Mouse (Mus musculus): Measurements from ENCODE around the gene Arhgef28. TPM values are rescaled to one million over a fixed set of nuclear protein-coding genes. Genes with fewer than 3 reads are reported as not detected.

Gene Arhgef28
- polyA plus RNA-seq, 1 experiment from 2014 or later, result 14.2 TPM

DNA sequence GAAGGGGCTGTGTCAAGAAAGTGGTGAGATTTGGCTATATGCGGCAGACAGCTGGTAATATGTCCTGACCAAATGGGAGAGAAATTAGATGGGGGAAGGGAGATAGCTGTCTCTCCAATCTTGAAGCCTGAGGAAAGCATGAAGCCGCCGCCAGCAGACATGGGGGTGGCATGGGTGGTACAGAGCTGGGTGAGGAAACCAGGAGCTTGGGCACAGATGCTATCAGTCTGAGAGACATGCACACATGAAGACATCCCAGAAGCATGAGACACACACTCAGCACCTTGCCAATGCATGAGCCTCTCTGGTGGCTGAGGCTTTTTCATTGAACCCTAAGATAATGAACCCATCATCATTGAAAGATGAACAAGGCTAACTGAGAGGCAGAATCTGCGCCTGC, 34.5 kb downstream of the Arhgef28 start:
- Histone ChIP-seq H3K9ac (ENCODE audit: low read depth, low read length) (no peak overlapping the region), H3K4me2 (ENCODE audit: low read depth, low read length) (no peak overlapping the region)
- WGBS, result 92% methylated on average over 4 of the region's 4 CpGs

DNA sequence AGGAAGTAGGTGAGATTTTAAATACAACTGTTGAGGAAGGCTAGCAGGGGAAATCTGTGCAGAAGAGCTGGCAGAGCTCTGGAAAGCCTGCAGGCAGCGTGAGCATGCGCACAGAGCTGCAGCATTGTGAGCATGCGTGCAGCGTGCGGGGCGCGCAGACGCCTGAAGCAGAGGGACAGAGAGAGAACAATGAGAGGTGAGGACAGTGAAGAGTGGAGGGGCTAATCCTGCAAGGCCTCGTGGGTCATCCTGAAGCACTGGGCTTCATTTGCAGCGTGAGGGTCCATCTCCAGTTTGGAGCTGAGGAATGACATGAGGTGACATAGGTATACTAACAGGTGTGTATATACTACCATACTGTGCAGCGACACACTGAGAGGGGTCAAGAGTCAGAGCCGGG, 35.0 kb downstream of the Arhgef28 start:
- no peaks in the 10 kb centered on the region for H3K27me3 ChIP-seq (replicated peaks; ENCODE audit: control insufficient read depth, insufficient read depth, low read length)
- peaks cover 10% of the 10 kb centered on the region for H3K4me1 ChIP-seq (ENCODE audit: control insufficient read depth, insufficient read depth, low read length)
- no peaks in the 10 kb centered on the region for H3K36me3 ChIP-seq (ENCODE audit: control insufficient read depth, insufficient read depth, low read length)
- ATAC-seq, result no peak
- no peak overlapping the region for H3K4me2 ChIP-seq (ENCODE audit: low read depth, low read length)
- H3K9ac ChIP-seq (ENCODE audit: low read depth, low read length), result no peak overlapping the region
- no peak overlapping the region for H3K27ac ChIP-seq (ENCODE audit: low read length)
- 92% methylated on average over 12 of the region's 12 CpGs for WGBS
- no peaks in the 10 kb centered on the region for H3K9me3 ChIP-seq (ENCODE audit: control insufficient read depth, low read length)
- H3K4me3 ChIP-seq (ENCODE audit: low read length), result no peak overlapping the region

More for the DNA sequence above, 34.5 kb downstream of the Arhgef28 start:
- no peak overlapping the region for H3K27ac ChIP-seq (ENCODE audit: low read length)
- no peaks in the 10 kb centered on the region for H3K9me3 ChIP-seq (ENCODE audit: control insufficient read depth, low read length)
- peaks cover 12% of the 10 kb centered on the region for H3K4me1 ChIP-seq (ENCODE audit: control insufficient read depth, insufficient read depth, low read length)
- ATAC-seq, result no peak
- H3K4me3 ChIP-seq (ENCODE audit: low read length), result no peak overlapping the region
- no peaks in the 10 kb centered on the region for H3K36me3 ChIP-seq (ENCODE audit: control insufficient read depth, insufficient read depth, low read length)
- H3K27me3 ChIP-seq (replicated peaks; ENCODE audit: control insufficient read depth, insufficient read depth, low read length), result no peaks in the 10 kb centered on the region

DNA sequence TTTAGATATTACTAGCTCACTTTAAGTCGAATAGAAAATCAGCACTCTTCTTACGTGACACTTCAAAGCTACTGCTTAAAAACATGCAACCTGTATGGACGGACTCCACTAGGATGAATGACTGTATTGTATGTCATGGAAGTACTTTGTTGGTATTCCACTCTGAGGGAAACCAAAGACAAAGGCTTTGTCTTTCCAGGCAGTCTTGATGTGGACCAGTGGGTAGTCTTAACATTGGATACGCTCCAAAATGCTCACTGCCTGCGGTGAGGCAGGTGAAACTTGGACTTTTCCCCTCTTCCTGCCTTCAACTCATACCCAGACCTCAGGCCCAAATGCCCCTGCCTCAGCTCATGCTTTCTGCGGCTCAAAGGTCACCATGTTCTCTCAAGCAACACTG, 41.4 kb downstream of the Arhgef28 start:
- Histone ChIP-seq H3K4me2 (ENCODE audit: low read depth, low read length) (no peak overlapping the region), H3K4me3 (ENCODE audit: low read length) (no peak overlapping the region), H3K9me3 (ENCODE audit: control insufficient read depth, low read length) (no peaks in the 10 kb centered on the region), H3K9ac (ENCODE audit: low read depth, low read length) (no peak overlapping the region), H3K4me1 (ENCODE audit: control insufficient read depth, insufficient read depth, low read length) (peaks cover 9% of the 10 kb centered on the region; the same call in 1 of the 2 replicates), H3K27me3 (replicated peaks; ENCODE audit: control insufficient read depth, insufficient read depth, low read length) (no peaks in the 10 kb centered on the region), H3K36me3 (ENCODE audit: control insufficient read depth, insufficient read depth, low read length) (no peaks in the 10 kb centered on the region), H3K27ac (ENCODE audit: low read length) (no peak overlapping the region)
- WGBS, result 79% methylated on average over 6 of the region's 6 CpGs
- ATAC-seq, result no peak; the same call in 1 of the 2 replicates

DNA sequence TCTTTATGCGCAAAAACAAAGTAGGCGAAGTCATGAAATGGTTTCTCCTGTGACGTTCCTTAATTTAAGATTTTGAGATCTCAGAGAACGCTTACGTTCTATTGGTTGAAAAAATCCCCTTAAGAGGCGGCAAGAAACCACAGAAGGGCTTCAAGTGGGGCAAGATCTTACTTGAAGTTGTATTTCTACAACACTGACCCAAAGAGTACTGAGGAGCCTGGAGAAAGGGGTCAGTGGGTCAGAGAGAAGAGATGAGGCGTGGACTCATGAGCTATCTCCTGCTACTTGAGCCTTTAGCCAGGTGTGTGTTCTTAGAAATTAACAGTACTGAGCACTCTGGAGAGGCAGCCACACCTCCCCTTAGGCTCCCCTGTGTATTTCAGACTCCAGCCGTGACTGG, 44.7 kb downstream of the Arhgef28 start:
- Histone ChIP-seq H3K4me3 (ENCODE audit: low read length) (no peak overlapping the region), H3K27ac (ENCODE audit: low read length) (no peak overlapping the region), H3K9ac (ENCODE audit: low read depth, low read length) (no peak overlapping the region), H3K4me1 (ENCODE audit: control insufficient read depth, insufficient read depth, low read length) (peaks cover 9% of the 10 kb centered on the region; the same call in 1 of the 2 replicates), H3K27me3 (replicated peaks; ENCODE audit: control insufficient read depth, insufficient read depth, low read length) (no peaks in the 10 kb centered on the region), H3K4me2 (ENCODE audit: low read depth, low read length) (no peak overlapping the region), H3K36me3 (ENCODE audit: control insufficient read depth, insufficient read depth, low read length) (no peaks in the 10 kb centered on the region), H3K9me3 (ENCODE audit: control insufficient read depth, low read length) (no peaks in the 10 kb centered on the region)
- 91% methylated on average over 8 of the region's 8 CpGs for WGBS
- ATAC-seq, result no peak

DNA sequence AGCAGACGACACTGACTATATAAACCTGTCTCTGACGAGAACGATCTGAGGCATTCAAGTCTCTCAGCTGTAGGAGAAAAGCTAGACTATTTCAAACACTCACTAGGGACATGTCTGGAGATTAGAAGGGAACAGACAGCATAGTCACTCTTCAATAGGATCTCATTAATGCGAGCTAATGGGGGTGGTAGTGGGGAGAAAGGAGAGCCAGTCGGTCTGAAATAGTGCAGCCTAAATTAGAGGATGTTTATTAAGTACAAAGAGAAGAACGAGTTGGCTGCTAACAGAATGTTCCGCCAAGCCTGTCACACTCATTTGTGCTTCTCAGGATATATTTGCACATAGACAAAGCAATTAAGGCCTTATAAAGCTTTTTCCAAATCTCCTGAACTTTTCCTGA, 49.6 kb downstream of the Arhgef28 start:
- Histone ChIP-seq H3K27me3 (replicated peaks; ENCODE audit: control insufficient read depth, insufficient read depth, low read length) (no peaks in the 10 kb centered on the region), H3K27ac (ENCODE audit: low read length) (no peak overlapping the region), H3K36me3 (ENCODE audit: control insufficient read depth, insufficient read depth, low read length) (no peaks in the 10 kb centered on the region), H3K4me3 (ENCODE audit: low read length) (no peak overlapping the region), H3K4me2 (ENCODE audit: low read depth, low read length) (no peak overlapping the region), H3K4me1 (ENCODE audit: control insufficient read depth, insufficient read depth, low read length) (no peaks in the 10 kb centered on the region), H3K9me3 (ENCODE audit: control insufficient read depth, low read length) (no peaks in the 10 kb centered on the region), H3K9ac (ENCODE audit: low read depth, low read length) (no peak overlapping the region)
- ATAC-seq, result no peak
- 55% methylated on average over 7 of the region's 7 CpGs for whole genome bisulfite sequencing

DNA sequence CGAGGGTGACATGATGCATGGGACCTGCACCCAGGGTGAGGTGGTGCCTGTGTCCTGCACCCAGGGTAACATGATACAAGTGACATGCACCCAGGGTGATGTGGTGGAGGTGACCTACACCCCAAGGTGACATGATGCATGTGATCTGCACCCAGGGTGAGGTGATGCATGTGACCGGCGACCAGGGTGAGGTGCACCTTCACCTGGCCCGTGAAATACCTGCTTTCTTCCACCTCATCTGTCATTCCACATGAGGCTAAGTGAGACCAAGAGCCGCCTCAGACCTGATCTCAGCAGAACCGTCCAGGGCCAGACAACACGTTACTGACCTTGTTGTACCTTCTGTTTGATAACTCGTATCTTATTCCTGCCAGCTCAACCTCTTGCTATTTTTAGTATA, 53.5 kb downstream of the Arhgef28 start:
- Histone ChIP-seq H3K36me3 (ENCODE audit: control insufficient read depth, insufficient read depth, low read length) (no peaks in the 10 kb centered on the region), H3K4me3 (ENCODE audit: low read length) (no peak overlapping the region), H3K27me3 (replicated peaks; ENCODE audit: control insufficient read depth, insufficient read depth, low read length) (no peaks in the 10 kb centered on the region), H3K4me1 (ENCODE audit: control insufficient read depth, insufficient read depth, low read length) (peaks cover 2% of the 10 kb centered on the region; the same call in 1 of the 2 replicates), H3K9me3 (ENCODE audit: control insufficient read depth, low read length) (no peaks in the 10 kb centered on the region), H3K4me2 (ENCODE audit: low read depth, low read length) (no peak overlapping the region), H3K9ac (ENCODE audit: low read depth, low read length) (no peak overlapping the region), H3K27ac (ENCODE audit: low read length) (no peak overlapping the region)
- 80% methylated on average over 8 of the region's 8 CpGs for WGBS
- ATAC-seq, result no peak

DNA sequence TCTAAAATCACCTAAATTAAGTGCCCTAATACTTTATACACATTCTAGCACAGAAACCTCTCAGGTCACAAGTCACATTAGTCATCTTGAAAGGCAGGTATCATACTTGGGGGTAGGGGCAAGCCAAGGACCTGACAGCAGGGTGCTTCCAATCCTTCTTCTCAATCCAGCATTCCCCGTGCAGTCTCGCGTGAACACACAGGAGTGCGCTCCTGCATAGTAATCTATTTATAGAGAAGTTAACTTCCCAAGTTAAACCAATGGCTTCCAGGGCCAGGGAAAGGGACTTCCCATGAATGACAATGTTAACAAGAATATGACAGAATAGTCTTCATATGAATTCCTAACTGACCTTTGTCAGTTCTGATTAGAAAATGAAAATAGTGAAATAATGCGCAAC, 58.7 kb downstream of the Arhgef28 start:
- Histone ChIP-seq H3K27ac (ENCODE audit: low read length) (no peak overlapping the region), H3K4me3 (ENCODE audit: low read length) (no peak overlapping the region), H3K9ac (ENCODE audit: low read depth, low read length) (no peak overlapping the region), H3K4me1 (ENCODE audit: control insufficient read depth, insufficient read depth, low read length) (peaks cover 2% of the 10 kb centered on the region; the same call in 1 of the 2 replicates), H3K4me2 (ENCODE audit: low read depth, low read length) (no peak overlapping the region), H3K36me3 (ENCODE audit: control insufficient read depth, insufficient read depth, low read length) (no peaks in the 10 kb centered on the region), H3K9me3 (ENCODE audit: control insufficient read depth, low read length) (no peaks in the 10 kb centered on the region), H3K27me3 (replicated peaks; ENCODE audit: control insufficient read depth, insufficient read depth, low read length) (no peaks in the 10 kb centered on the region)
- 71% methylated on average over 5 of the region's 5 CpGs for WGBS
- ATAC-seq, result no peak

DNA sequence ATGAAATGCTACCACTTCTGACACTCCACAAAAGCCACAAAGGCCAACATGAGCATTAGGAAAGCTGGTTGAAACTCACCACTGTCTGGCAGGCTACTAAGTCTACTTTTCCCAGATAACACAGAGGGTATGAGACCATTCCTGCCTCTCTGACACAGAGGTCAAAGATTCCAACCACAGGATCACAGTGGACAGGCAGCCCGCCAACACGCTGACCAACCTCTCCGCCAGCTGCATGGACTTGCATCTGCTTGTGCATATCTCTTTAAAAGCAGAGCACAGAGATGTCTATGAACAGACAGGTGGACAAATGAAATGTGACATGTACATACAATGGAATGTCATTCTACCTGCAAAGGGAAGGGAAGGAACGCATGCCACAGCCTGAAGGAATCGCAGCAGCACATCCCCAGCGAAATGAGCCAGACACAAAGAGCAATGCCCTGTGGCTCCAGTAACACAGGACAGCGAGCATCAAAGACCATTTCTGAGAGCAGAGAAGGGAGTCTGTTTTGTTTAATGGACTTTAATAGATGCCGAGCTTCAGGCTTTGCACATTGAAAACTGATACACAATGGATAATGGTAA, 59.6 kb downstream of the Arhgef28 start:
- Histone ChIP-seq H3K36me3 (ENCODE audit: control insufficient read depth, insufficient read depth, low read length) (no peaks in the 10 kb centered on the region), H3K4me3 (ENCODE audit: low read length) (no peak overlapping the region), H3K4me1 (ENCODE audit: control insufficient read depth, insufficient read depth, low read length) (peaks cover 2% of the 10 kb centered on the region; the same call in 1 of the 2 replicates), H3K27me3 (replicated peaks; ENCODE audit: control insufficient read depth, insufficient read depth, low read length) (no peaks in the 10 kb centered on the region), H3K9me3 (ENCODE audit: control insufficient read depth, low read length) (no peaks in the 10 kb centered on the region), H3K4me2 (ENCODE audit: low read depth, low read length) (no peak overlapping the region), H3K27ac (ENCODE audit: low read length) (no peak overlapping the region), H3K9ac (ENCODE audit: low read depth, low read length) (no peak overlapping the region)
- WGBS, result 86% methylated on average over 8 of the region's 8 CpGs
- ATAC-seq, result no peak

DNA sequence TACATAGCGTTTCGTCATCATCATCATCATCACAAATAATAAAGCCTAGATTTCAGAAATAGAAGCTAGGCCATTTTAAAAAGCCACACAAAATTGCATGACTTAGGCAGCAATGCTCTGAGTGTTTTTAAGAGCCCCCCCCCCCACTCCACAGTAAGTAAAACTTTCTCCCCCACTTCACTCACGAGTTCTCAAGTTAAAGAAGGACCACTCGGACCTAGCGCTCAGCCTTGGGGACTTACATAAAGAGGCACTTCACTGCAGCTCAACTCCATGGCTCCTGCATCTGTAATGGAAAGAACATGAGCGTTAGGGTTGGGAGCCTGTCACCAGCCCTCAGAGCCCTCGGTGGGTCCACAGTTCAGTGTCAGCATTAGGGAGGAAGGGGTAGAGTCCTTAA, 60.9 kb downstream of the Arhgef28 start:
- H3K4me2 ChIP-seq (ENCODE audit: low read depth, low read length), result no peak overlapping the region
- no peak overlapping the region for H3K9ac ChIP-seq (ENCODE audit: low read depth, low read length)
- H3K27me3 ChIP-seq (replicated peaks; ENCODE audit: control insufficient read depth, insufficient read depth, low read length), result no peaks in the 10 kb centered on the region
- no peak overlapping the region for H3K27ac ChIP-seq (ENCODE audit: low read length)
- WGBS, result 89% methylated on average over 7 of the region's 7 CpGs
- H3K36me3 ChIP-seq (ENCODE audit: control insufficient read depth, insufficient read depth, low read length), result no peaks in the 10 kb centered on the region
- H3K9me3 ChIP-seq (ENCODE audit: control insufficient read depth, low read length), result no peaks in the 10 kb centered on the region
- H3K4me1 ChIP-seq (ENCODE audit: control insufficient read depth, insufficient read depth, low read length), result peaks cover 2% of the 10 kb centered on the region; the same call in 1 of the 2 replicates
- H3K4me3 ChIP-seq (ENCODE audit: low read length), result no peak overlapping the region
- no peak for ATAC-seq

DNA sequence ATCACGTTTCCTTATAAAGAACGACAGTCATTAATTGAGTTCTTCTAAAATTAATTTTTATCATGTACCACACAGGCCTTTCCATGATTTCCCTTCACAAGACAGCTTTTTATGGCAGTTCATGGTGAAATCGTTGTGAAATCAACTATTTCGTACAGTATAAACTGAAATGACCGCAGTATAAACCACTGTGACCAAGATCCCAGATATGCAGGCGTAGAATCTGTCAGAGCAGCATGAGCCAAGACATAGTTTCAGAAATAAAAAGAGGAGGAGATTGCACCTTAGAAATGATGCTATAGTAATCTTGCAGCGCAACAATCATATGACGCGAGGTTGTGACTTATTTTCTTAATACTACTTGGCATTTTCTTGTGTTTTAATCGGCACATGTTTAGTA, 63.2 kb downstream of the Arhgef28 start:
- 94% methylated on average over 10 of the region's 10 CpGs for WGBS
- Histone ChIP-seq H3K4me2 (ENCODE audit: low read depth, low read length) (no peak overlapping the region), H3K36me3 (ENCODE audit: control insufficient read depth, insufficient read depth, low read length) (no peaks in the 10 kb centered on the region), H3K27me3 (replicated peaks; ENCODE audit: control insufficient read depth, insufficient read depth, low read length) (no peaks in the 10 kb centered on the region), H3K4me1 (ENCODE audit: control insufficient read depth, insufficient read depth, low read length) (peaks cover 1% of the 10 kb centered on the region; the same call in 1 of the 2 replicates), H3K9ac (ENCODE audit: low read depth, low read length) (no peak overlapping the region), H3K27ac (ENCODE audit: low read length) (no peak overlapping the region), H3K4me3 (ENCODE audit: low read length) (no peak overlapping the region), H3K9me3 (ENCODE audit: control insufficient read depth, low read length) (no peaks in the 10 kb centered on the region)
- no peak for ATAC-seq
